Mouse (Mus musculus): ENCODE results near the gene Slc47a1. TPM values are rescaled to one million over a fixed set of nuclear protein-coding genes. Genes with fewer than 3 reads are reported as not detected.
A peak's percentile ranks its signal among the peaks of the same experiment; 100 is the strongest.

Gene Slc47a1
- total RNA-seq, 2 experiments from 2014 or later = 2.3 to 3.1 TPM

DNA sequence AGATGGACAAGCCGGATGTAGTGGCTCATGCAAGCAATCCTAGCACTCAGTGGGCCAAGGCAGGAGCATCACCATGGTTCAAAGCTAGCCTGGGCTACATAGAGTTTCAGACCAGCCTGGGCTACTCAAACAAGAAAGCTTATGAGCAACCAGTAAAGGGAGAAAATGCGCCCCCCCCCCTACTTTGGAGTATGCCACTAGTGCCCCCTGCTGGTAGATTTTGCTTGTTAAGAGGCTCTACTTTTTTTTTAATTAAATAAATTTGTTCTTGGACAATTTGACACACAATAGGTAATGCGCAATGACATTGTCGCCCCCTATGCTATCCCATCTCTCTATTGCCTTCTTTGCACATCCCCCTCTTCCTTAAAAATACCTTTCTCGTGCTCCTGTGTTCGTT is 9.9 kb upstream of the Slc47a1 start:
- DNase-seq (ENCODE audit: extremely low spot score in 1 of 2, low spot score in 2 of 2) = no peak
- intact Hi-C loops (cut with DNase I) = no loop called here

DNA sequence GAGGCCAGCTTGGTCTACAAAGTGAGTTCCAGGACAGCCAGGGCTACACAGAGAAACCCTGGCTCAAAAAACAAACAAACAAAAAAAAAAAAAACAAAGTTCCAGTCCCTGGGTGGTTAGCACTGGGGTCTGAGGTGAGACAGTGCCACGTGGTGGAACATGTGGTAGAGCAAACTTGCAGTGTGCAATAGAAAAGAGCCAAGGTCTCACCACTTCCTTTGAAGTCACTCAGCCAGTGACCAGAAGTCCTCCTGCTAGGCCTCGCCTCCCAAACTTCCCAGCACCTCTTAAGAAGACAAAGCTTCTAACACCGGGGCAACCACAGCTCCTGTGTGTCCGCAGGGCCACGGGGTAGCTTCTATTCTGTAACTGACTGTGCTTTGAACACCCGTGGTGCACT is 9.1 kb upstream of the Slc47a1 start:
- intact Hi-C loops (cut with DNase I) = no loop called here
- DNase-seq (ENCODE audit: extremely low spot score in 1 of 2, low spot score in 2 of 2) = no peak

DNA sequence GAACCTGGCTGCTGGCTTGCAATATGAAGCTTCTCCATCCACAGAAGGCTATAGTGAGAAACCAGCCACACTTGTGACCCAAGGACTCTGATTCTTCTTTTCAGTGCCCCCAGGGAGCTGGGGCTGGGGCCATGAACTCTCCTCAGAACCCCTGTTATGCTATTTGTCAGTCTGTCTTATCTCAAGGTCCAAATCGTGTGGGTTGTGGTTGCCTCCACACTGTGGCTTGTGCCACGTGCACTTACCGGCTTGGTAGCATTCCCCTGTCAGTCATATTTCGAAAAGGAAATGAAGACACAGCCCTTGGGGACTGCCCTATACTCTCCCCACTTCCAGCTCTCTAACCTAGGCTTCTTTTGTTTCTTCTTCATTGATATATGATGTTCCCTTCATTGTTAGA is 7.6 kb upstream of the Slc47a1 start:
- DNase-seq (ENCODE audit: extremely low spot score in 1 of 2, low spot score in 2 of 2) = no peak
- intact Hi-C loops (cut with DNase I) = no loop called here

DNA sequence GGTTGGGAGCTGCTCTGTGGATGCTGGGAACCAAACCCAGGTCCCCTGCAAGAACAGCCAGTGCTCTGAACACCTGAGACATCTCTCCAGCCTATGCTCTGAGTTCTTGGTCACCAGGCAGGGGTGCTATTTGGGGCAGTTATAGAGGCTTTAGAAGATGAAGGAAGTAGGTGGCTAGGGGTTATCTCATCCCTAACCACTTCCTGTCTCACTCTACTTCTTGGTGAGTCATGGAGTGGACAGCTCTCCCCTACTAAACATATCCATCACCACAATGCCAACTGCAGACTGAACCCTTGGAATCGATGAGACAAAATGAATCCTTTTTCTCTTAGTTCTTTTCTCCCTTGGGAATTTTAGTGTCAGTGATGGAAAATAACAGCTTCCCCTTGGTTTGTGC is 3.1 kb upstream of the Slc47a1 start:
- intact Hi-C loops (cut with DNase I) = no loop called here
- no peak for DNase-seq (ENCODE audit: extremely low spot score in 1 of 2, low spot score in 2 of 2)

DNA sequence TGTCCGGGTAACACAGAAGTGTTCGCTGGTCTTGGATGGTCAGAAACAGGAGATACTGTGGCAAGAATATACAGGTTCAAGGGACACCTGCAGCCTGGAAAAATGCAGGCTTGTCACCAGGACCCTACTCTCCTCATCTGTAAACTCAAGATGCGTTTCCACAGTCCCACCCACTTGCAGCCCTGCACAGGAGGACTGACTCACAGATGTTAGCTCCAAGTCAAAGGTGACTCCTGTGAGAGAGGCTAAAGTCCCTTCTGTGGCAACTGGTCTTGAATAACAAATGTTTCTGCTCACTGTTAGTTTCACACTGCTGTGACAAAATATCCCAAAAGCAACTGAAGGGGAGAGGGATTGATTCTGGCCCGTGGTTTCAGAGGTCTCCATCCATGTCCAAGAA is 506 bp upstream of the Slc47a1 start:
- DNase-seq (ENCODE audit: extremely low spot score in 1 of 2, low spot score in 2 of 2) = no peak

DNA sequence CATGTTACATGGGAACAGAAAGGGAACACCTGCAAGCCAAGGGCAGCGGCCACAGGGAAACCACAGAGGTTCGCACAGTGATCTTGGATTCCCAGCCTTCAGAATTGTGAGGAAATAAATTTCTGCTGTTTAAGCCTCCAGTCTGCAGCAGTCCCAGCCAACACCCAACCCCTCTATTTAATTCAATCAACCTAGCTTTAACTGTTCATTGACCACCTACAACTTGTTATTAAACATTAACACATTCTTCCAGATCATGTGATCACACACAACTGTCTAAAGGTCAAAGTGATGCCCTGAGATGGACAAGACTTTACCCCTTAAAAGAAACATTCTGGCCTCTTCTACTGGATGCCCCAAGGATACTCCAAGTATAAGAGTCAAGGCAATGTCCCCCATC is 9.5 kb downstream of the Slc47a1 start:
- intact Hi-C loops (cut with DNase I) = no loop called here
- DNase-seq (ENCODE audit: extremely low spot score in 1 of 2, low spot score in 2 of 2) = no peak

More for the DNA sequence above, 506 bp upstream of the Slc47a1 start:
- intact Hi-C loops (cut with DNase I) = loop anchor here (10.0 kb wide), 1 partner anchor 264 kb away; no protein-coding TSS in a partner anchor

DNA sequence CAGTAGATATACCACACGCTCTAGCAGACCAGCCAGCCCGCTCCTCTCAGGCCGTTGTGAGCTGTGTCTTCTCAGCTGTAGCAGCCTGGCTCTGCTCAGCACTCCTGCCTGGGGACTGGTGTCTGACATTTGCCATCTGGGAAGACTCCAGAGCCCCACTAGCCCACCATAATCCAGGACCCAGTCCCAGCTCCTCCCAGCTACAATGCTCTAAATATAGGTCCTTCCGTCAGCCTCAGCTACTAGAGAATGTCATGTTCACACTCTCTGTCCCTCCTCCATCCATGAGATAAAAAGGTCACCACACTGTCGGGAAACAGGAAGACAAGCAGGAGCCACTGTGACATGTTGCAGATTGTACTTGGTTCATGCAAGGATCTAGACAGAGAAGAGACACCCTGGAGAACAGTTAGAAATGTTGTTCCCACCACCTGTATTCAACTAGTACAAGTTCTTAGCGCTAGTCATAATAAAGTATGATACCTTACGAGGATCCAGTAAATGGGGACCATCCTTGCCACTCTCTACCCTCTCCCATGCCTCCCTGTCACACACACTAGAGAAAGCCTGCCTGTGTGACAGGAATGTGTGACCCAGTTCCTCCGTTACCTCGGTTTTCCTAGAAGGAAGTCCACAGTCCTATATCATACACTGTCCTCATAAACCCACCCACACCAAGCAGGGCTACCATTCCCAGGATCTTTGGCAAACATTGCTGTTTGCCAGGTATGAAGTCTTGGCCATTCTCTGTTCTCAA is 11.4 kb downstream of the Slc47a1 start:
- DNase-seq (ENCODE audit: extremely low spot score in 1 of 2, low spot score in 2 of 2) = no peak
- intact Hi-C loops (cut with DNase I) = no loop called here

DNA sequence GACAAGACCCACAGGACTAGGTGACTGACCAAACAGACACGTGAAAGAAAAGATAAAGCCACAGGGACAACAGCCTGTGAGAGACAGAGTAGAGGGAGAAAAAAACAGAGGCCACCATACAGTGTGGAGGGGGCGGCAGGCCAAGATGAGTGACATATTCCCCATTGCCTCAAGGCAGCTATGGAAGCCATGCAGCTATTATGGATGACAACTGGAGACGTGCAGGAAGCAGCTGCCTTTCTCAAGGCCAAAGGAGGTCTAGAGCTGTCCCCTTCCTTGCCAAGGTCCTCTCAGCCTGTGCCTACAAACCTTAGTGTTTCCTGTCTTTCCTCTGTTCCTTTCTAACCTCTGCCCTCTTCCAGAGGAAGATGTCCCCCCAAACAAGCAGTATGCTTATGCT is 12.2 kb downstream of the Slc47a1 start:
- DNase-seq (ENCODE audit: extremely low spot score in 1 of 2, low spot score in 2 of 2) = no peak
- intact Hi-C loops (cut with DNase I) = no loop called here

DNA sequence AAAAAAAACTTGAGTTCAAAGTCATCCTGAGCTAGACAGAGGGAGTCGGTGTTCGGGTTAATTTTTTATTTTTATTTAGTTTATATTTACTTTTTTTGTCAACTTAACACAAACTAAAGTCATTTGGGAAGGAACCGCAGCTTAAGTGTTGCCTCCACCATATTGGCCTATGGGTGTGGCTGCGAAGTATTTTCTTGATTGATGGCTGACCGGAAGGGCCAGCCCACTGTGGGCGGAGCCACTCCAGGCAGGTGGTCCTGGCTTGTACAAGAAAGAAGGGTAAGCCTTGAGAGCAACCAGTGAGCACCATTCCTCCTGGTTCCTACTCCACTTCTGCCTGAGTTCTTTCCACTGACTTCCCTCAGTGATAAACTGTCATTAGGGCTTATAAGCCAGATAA is 14.0 kb downstream of the Slc47a1 start:
- intact Hi-C loops (cut with DNase I) = no loop called here
- no peak for DNase-seq (ENCODE audit: extremely low spot score in 1 of 2, low spot score in 2 of 2)

DNA sequence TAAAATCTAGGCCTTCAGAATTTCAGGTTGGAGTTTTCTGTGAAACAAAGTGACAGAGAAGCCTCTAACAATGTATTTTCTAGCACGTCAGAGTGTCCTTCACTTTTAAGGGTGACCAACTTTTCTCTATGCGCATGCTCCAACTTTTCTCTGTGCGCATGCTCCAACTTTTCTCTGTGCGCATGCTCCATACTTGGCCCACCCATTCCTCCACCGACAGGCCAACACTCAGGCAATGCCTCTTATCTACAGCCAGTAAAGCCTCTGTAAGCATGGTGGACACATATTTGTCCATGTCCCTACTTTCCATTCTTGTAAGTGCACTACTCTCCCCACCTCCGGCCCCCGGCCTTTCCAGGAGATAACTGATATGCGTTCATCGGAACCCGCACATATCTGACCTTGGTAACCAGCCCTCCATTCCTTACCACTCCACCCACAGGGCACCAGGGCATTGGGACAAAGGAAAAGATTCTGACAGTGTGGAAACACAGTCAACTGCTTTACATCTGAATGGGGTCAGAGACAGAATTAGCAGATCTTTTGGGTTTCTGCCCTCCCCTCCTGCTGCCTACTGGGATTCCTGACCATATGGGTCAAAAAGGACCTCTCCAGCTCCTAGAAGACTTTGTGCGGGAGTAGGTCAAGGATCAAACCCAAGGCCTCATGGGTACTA is 16.5 kb downstream of the Slc47a1 start:
- DNase-seq (ENCODE audit: extremely low spot score in 1 of 2, low spot score in 2 of 2) = no peak
- intact Hi-C loops (cut with DNase I) = no loop called here

DNA sequence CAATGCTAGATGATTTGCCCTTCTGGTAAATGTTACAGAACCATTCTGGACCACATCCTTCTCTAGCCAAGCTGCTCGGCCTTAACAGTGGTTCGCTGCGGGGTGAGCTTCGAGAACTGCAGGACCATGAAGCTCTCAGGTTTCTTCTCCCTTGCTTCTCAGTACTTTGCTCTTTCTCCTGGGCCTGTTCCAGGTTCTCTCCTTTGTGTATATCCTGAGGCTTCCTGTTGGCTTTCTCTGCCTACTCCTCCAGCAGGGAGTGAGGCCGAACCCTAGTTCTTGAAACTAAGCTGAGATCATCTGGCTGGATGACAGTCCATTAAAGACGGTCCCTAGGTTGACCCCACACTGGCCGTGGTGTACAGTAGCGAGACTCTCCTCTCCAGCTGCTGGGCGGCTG is 21.5 kb downstream of the Slc47a1 start:
- intact Hi-C loops (cut with DNase I) = no loop called here
- DNase-seq (ENCODE audit: extremely low spot score in 1 of 2, low spot score in 2 of 2) = no peak

DNA sequence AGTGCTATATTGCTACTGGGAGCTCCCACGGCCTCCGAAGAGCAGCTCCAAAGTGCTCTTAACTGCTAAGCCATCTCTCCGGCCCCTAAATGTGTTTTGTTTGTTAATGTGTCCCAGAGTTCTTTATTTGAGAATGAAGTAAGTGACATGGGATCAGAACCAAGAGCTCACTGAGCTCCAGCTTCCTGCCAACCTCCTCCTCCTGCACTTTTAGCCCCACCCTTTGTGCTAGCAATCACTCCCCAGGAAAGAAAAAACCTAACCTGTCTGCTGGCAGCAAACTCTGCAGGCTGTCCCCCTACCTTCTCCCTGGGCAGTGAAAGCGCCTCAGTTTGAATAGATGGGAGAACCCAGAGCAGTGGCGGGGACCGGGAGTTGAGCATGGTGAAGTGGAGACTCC is 22.0 kb downstream of the Slc47a1 start:
- DNase-seq (ENCODE audit: extremely low spot score in 1 of 2, low spot score in 2 of 2) = no peak
- intact Hi-C loops (cut with DNase I) = no loop called here

DNA sequence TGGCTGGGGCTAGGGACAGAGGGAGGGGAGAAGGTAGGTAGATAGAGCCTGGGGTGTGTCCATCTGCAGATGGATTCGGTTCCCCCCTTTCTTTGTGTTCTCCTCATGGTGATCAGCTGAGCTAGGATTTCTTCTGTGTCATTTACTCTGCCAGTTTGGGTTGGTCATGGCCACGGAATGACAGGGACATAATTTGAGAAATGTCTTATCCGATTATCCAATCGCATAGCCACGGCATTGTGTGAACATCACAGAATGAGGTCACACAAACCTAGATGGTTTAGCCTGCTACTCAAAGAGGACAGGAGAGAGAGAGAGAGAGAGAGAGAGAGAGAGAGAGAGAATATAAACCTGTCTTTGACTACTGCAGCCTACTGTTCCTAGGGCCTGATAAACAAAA is 22.8 kb downstream of the Slc47a1 start:
- intact Hi-C loops (cut with DNase I) = no loop called here
- no peak for DNase-seq (ENCODE audit: extremely low spot score in 1 of 2, low spot score in 2 of 2)

DNA sequence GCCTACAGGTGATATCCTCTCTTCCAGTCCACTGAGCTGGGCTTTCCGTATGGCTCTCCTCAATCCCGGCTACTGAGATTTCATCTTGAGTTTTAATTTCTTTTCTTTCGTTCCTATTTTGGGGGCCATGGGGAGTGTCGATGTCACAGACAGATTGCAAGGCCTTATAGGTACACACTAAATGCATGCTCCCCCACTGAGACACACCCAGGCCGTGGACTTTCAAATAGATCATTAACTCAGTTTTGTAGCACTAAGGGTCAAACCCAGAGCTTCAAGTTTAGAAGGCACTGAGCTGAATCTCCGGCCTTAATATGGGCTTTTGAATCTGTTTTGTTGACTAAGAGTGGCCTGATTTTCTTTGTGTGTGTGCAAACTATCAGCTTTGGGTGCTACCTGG is 23.8 kb downstream of the Slc47a1 start:
- intact Hi-C loops (cut with DNase I) = no loop called here
- no peak for DNase-seq (ENCODE audit: extremely low spot score in 1 of 2, low spot score in 2 of 2)

DNA sequence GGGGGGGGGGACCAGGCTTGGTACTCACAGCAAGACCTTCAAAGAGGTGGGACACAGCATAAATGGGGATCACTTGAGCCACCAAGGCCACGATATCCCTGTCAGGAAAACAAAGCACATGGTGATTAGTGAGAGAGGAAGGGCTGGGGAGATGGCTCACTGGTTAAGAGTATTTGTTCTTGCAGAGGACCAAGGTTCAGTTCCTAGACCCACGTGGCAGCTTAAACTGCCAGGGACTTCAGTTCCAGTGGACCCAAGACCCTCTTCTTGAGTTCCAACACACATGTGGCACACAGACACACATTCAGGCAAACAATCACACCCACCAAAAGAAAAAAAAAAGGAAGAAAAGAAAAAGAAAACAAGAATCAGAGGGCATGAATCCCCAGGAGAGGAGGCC is 25.1 kb downstream of the Slc47a1 start:
- DNase-seq (ENCODE audit: extremely low spot score in 1 of 2, low spot score in 2 of 2) = no peak
- intact Hi-C loops (cut with DNase I) = no loop called here

DNA sequence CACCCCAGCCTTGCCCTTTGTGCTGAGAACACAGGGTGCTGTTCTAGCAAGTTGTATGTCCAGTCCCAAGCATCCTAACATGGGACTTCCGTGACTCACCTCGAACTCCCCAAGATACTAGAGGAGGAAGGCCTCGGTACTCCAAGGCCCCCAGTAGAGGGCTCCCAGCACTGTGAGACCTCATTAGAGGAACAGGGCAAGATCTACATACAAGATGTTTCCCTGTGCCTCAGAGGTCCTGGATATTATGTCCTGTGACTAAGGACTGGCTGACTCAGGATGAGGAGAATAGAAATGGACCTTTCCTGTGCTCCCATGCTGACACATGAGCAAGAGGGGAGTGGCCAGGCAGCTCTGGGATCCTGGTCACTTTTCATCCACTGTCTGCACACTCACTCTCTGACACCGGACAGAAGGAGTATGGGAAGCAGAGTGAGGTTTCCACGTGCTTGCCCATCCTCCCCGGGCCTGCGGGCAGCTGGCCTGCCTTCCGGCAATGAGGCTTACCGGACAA is 25.9 kb downstream of the Slc47a1 start:
- intact Hi-C loops (cut with DNase I) = no loop called here
- DNase-seq (ENCODE audit: extremely low spot score in 1 of 2, low spot score in 2 of 2) = no peak

DNA sequence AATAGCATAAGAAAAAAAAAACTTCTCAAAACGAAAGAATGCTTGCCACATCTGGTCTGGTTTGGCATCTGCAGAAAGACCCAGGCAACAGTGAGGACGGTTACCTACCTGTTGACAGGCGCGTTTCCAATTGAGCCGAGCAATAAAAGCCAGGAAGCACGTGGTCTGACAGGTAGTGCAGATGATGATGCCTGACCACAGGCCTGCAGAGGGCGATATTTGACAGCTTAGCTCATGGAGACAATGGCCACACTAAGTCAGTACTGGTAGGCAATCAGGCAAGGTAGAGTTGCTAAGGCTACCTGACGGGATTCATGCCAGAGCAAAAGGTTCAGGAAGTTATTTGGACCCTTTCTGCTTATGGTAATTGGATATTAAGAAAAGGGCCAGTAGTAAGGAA is 28.8 kb downstream of the Slc47a1 start:
- DNase-seq (ENCODE audit: extremely low spot score in 1 of 2, low spot score in 2 of 2) = peak in 1 of 2 experiments; percentile 53
- intact Hi-C loops (cut with DNase I) = loop anchor here (5.0 kb wide), 1 partner anchor 58 kb away; no protein-coding TSS in a partner anchor

DNA sequence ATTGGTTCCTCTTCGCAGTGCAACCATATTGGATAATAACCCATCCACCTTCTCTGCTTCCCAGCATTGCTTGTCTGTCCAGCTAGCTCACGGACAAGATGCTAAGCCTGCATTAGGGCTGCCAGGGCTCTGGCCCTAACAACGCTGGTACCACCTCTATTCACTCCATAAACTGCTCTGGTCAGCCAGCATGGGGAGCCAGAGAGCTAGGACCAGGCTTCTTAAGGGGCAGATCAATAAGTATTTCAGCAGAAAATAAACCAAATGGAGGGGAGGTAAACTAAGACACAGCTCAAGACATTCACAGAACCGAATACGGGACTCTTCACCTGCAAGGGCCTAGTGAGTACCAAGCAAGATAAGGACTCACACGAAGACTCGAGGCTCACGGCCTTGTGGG is 32.0 kb downstream of the Slc47a1 start:
- intact Hi-C loops (cut with DNase I) = loop anchor here (5.0 kb wide), 1 partner anchor 61 kb away; no protein-coding TSS in a partner anchor

DNA sequence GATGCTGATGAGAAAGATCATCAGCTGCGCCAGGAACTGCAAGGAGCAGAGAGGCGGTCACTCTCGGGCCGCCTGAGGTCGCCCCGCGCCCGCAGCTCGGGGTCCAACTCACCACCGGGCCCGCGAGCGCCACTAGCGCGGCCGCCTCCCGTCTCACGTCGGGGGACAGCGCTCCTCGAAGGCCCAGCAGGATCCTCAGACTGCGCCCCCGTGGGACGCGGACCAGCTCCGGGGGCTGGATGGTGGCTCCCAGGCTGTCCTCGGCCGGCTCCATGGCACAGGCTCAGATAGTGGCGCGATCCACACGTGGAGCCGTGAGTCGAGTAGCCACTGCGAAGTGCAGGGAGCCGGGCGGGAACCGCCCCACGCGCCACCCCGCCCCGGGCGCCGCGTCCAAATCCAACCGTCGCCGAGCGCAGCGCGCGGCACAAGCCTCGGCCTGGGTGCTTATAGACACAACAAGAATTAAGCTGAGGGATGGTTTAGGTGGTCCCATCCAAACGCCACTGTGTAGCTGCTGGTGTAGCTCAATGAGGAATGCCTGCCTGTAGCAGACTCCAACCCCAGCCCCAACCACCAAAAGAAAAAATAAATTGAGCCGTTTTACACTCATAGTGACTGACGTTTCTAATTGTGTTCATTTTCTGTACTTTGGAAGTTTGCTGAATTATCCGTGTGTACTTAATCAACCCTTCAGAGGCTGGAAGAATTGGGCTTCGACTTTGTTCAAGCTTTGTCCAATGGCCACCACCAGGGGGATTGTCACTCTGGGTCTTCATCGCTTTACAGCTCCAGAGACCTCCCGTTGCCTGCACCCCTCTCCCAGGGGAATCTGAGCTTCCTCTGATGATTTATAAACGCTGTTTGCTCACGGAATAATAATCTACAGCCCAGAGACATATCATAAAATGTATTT is 35.4 kb downstream of the Slc47a1 start, which contains the start of gene Slc47a2:
Gene Slc47a2, minus strand, starts transcription at position 356 of the 916 bp plus-strand sequence.
- intact Hi-C loops (cut with DNase I) = no loop called here
- no peak for DNase-seq (ENCODE audit: extremely low spot score in 1 of 2, low spot score in 2 of 2)

More for the DNA sequence above, 32.0 kb downstream of the Slc47a1 start:
- no peak for DNase-seq (ENCODE audit: extremely low spot score in 1 of 2, low spot score in 2 of 2)

Measured in left cerebral cortex, postnatal 10 days (tissue).